Mouse (Mus musculus) lung, postnatal 36 days (tissue): ENCODE measurements around the gene Hk3.

Source experiments
- DNase-seq: peaks from one replicate; pipeline ENCODE4 v3.0.0; 2022; ENCODE audit warnings: mixed read lengths

The Hk3 gene

GRCm38 (mm10) chr13:55000433-55000832 lies 20.8 kb downstream of the Hk3 start:
- DNase-seq: no peak

- DNase-seq: no peak
Measured at GRCm38 (mm10) chr13:54997568-54997967, 23.6 kb downstream of the Hk3 start.

GRCm38 (mm10) chr13:54995161-54995560 lies 26.0 kb downstream of the Hk3 start:
- no peak for DNase-seq

- DNase-seq: no peak
Measured at GRCm38 (mm10) chr13:54994576-54994975, 26.6 kb downstream of the Hk3 start.

- no peak for DNase-seq
Measured at GRCm38 (mm10) chr13:54992215-54992614, 29.0 kb downstream of the Hk3 start.

- DNase-seq: no peak
Measured at GRCm38 (mm10) chr13:54988181-54988760, 32.9 kb downstream of the Hk3 start.

- no peak for DNase-seq
Measured at GRCm38 (mm10) chr13:54987405-54987804, 33.8 kb downstream of the Hk3 start.

GRCm38 (mm10) chr13:54983614-54984013 lies 37.6 kb downstream of the Hk3 start:
- DNase-seq: no peak

- DNase-seq: peak; percentile 22
Measured at GRCm38 (mm10) chr13:54983001-54983400, 38.2 kb downstream of the Hk3 start.

- no peak for DNase-seq
Measured at GRCm38 (mm10) chr13:54980957-54981356, 40.2 kb downstream of the Hk3 start.

GRCm38 (mm10) chr13:54978804-54979203 lies 42.4 kb downstream of the Hk3 start:
- no peak for DNase-seq

GRCm38 (mm10) chr13:54975546-54975945 lies 45.6 kb downstream of the Hk3 start:
- DNase-seq: no peak

GRCm38 (mm10) chr13:54970521-54971247 lies 50.5 kb downstream of the Hk3 start:
- peak; percentile 52 for DNase-seq

GRCm38 (mm10) chr13:54969513-54969912 lies 51.7 kb downstream of the Hk3 start:
- no peak for DNase-seq

GRCm38 (mm10) chr13:54968636-54969035 lies 52.5 kb downstream of the Hk3 start:
- no peak for DNase-seq

- no peak for DNase-seq
Measured at GRCm38 (mm10) chr13:54967501-54967900, 53.7 kb downstream of the Hk3 start.

- no peak for DNase-seq
Measured at GRCm38 (mm10) chr13:54965256-54965655, 55.9 kb downstream of the Hk3 start.

GRCm38 (mm10) chr13:54960491-54960890 lies 60.7 kb downstream of the Hk3 start:
- DNase-seq: no peak

GRCm38 (mm10) chr13:54959842-54960241 lies 61.3 kb downstream of the Hk3 start:
- DNase-seq: no peak

- DNase-seq: no peak
Measured at GRCm38 (mm10) chr13:54959059-54959701, 62.0 kb downstream of the Hk3 start.

- DNase-seq: no peak
Measured at GRCm38 (mm10) chr13:54957281-54957680, 63.9 kb downstream of the Hk3 start.
